Mouse (Mus musculus): ENCODE results near the gene Izumo4. TPM values are rescaled to one million over a fixed set of nuclear protein-coding genes. Genes with fewer than 3 reads are reported as not detected.
A peak's percentile ranks its signal among the peaks of the same experiment; 100 is the strongest.

The Izumo4 gene
- polyA plus RNA-seq, 1 experiment from 2014 or later = 10.5 TPM

DNA sequence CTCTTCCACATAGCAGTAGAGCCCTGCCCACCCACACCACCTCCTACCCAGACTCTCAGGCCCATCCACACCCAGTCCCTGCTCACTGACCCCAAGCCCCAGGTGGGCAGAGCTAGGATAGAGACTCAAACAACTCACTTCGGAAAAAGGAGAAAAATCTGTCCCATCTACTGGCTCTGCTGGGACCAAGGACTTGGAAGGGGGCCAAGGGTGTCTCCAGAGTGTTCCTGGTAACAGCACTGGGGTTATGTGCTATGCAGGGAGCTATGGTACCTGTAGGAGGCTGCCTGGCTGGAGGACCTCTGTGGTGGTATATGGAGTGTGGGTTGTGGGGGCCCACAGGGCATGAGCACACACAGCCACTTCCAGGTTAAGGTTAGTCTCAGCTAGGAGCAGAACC is 15.3 kb downstream of the Izumo4 start:
- no peak overlapping the region for H3K27ac ChIP-seq (replicated peaks)
- 90% methylated on average over 1 of the region's 1 CpGs for WGBS
- H3K4me3 ChIP-seq = 0 out of 2 replicates have a peak overlapping the region, but pooled peaks have one; percentile 1
- H3K36me3 ChIP-seq (replicated peaks) = peaks cover 100% of the 10 kb centered on the region
- no peaks in the 10 kb centered on the region for H3K27me3 ChIP-seq (replicated peaks; ENCODE audit: low read depth, poor library complexity, severe bottlenecking)
- H3K4me1 ChIP-seq = no peaks in the 10 kb centered on the region
- no peak for DNase-seq (ENCODE audit: low spot score)
- H3K9me3 ChIP-seq = no peaks in the 10 kb centered on the region

DNA sequence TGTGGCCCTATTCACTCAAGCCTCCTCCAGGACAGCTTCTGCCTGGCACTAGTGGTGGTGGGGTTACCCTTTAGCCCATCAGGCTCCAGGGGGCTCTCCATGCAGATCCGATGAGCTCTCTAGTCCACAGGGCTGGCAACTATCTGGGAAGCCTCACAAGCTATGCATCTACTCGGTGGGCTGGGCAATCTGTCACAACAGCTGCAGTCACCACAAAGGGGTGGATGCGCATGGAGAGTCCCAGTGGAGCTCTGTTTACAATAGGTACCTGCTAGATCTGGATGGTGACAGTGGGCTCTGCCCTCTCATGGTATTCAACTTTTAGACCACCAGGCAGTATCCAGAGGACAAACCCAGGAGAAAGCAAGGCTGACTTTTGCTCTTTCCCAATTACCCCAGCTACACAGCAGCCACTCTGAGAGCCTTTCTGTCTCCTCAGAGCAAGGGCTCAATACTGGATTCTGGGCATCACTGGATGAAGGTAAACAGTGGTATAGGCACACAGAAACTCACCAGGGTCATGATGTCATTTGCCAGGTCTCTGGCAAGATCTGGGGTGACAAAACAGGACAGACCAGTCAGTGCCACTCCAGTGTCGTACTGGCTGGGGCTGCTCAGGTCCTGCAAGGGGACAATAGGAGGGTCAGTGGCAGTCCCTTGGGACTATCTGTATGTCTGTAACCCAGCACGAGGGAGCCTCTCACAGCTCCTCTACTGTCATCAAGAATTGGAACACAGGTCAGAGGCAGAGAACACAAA is 25.6 kb downstream of the Izumo4 start:
- H3K36me3 ChIP-seq (replicated peaks) = peaks cover 100% of the 10 kb centered on the region
- 89% methylated on average over 5 of the region's 5 CpGs for WGBS
- H3K9me3 ChIP-seq = no peaks in the 10 kb centered on the region

DNA sequence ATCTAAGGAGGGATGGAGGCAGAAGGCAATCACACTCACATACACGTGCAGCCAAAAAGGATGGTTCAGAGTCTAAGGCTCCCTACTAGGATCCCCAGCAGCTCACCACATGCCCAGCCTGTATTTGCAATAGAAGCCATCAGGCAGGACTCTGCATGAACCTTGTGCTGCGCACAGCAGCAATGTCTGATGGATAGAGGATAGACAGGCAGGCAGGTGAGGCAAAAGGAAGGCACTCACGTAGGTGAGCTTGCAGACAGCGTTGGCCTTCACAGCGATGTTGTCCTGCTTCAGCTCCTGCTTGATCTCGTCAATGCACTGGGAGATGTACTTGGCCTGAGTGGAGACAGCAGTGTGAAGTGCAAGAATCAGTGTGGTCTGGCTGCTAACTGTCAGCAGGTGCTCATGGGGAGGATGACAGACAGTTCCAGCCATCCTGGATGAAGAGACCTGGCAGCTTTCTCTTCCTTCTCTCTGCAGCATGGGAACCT is 30.7 kb downstream of the Izumo4 start:
- Histone ChIP-seq H3K27ac (replicated peaks) (no peak overlapping the region), H3K4me1 (no peaks in the 10 kb centered on the region), H3K4me3 (no peak overlapping the region), H3K36me3 (replicated peaks) (peaks cover 94% of the 10 kb centered on the region), H3K27me3 (replicated peaks; ENCODE audit: low read depth, poor library complexity, severe bottlenecking) (no peaks in the 10 kb centered on the region), H3K9me3 (no peaks in the 10 kb centered on the region)
- 95% methylated on average over 6 of the region's 6 CpGs for WGBS
- no peak for DNase-seq (ENCODE audit: low spot score)

More for the DNA sequence above, 25.6 kb downstream of the Izumo4 start:
- DNase-seq (ENCODE audit: low spot score) = no peak
- H3K27ac ChIP-seq (replicated peaks) = no peak overlapping the region
- H3K27me3 ChIP-seq (replicated peaks; ENCODE audit: low read depth, poor library complexity, severe bottlenecking) = no peaks in the 10 kb centered on the region
- no peak overlapping the region for H3K4me3 ChIP-seq
- H3K4me1 ChIP-seq = no peaks in the 10 kb centered on the region

DNA sequence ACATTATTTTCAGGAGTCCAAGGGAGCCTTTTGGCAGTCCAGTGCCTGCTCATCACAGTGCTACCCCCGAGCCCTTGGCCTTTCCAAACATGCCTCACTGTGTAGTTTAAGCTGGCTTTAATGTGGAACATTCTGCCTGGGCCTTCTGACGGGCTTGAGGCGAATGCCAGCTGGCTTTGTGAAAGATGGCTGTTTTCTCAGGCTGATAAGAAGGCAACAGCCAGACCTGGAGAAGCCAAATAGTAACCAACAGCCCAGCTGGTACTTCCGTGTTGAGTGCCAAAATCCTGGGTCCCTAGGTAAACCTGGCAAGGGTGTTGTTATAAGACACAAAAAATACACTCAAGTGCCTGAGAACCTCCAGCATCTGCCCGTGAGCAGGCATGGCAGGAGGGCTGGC is 34.7 kb downstream of the Izumo4 start:
- H3K4me3 ChIP-seq = no peak overlapping the region
- H3K27ac ChIP-seq (replicated peaks) = no peak overlapping the region
- no peak for DNase-seq (ENCODE audit: low spot score)
- H3K27me3 ChIP-seq (replicated peaks; ENCODE audit: low read depth, poor library complexity, severe bottlenecking) = no peaks in the 10 kb centered on the region
- peaks cover 78% of the 10 kb centered on the region for H3K36me3 ChIP-seq (replicated peaks)
- peaks cover 19% of the 10 kb centered on the region for H3K4me1 ChIP-seq
- 86% methylated on average over 5 of the region's 5 CpGs for WGBS
- no peaks in the 10 kb centered on the region for H3K9me3 ChIP-seq

DNA sequence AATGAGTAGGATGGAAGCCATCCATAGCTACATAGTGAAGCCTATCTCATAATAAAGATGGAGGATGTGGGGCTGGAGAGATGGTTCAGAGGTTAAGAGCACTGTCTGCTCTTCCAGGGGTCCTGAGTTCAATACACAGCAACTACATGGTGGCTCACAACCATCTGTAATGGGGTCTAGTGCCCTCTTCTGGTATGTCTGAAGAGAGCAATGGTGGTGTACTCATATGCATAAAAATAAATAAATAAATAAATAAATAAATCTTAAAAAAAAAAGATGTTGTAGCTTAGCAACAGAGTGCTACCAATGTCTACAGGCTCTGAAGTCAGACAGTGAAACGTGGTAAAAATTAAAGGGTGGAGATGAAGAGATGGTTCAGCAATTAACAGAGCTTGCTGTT is 36.7 kb downstream of the Izumo4 start:
- peaks cover 25% of the 10 kb centered on the region for H3K4me1 ChIP-seq
- no peak overlapping the region for H3K27ac ChIP-seq (replicated peaks)
- H3K36me3 ChIP-seq (replicated peaks) = peaks cover 59% of the 10 kb centered on the region
- no peak overlapping the region for H3K4me3 ChIP-seq
- no peaks in the 10 kb centered on the region for H3K27me3 ChIP-seq (replicated peaks; ENCODE audit: low read depth, poor library complexity, severe bottlenecking)
- H3K9me3 ChIP-seq = no peaks in the 10 kb centered on the region
- WGBS = 75% methylated on average over 1 of the region's 1 CpGs
- no peak for DNase-seq (ENCODE audit: low spot score)

DNA sequence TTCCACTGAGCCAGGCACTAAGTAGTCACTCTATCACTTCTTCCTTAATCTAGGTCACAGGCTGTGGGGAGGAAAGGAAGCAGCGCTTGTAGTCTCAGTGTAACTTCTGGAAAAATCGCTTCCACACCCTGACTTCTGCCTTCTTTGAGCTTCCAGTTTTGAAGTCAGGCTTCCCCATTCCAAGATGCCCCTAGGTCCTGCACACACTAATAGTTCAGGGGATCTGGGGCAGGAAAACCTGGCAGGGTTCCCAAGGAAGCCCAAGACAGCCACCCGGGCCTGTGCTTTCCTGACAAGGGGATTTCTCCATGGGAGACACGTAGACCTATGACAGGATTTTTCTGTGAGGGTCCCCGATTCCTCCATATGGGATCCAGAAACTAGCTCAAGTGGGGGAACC is 39.2 kb downstream of the Izumo4 start:
- WGBS = 38% methylated on average over 5 of the region's 5 CpGs
- DNase-seq (ENCODE audit: low spot score) = no peak
- Histone ChIP-seq H3K4me1 (peaks cover 32% of the 10 kb centered on the region), H3K9me3 (no peaks in the 10 kb centered on the region), H3K27me3 (replicated peaks; ENCODE audit: low read depth, poor library complexity, severe bottlenecking) (no peaks in the 10 kb centered on the region), H3K4me3 (peak overlapping the region; percentile 79), H3K27ac (replicated peaks) (peak overlapping the region; percentile 92), H3K36me3 (replicated peaks) (peaks cover 36% of the 10 kb centered on the region)

DNA sequence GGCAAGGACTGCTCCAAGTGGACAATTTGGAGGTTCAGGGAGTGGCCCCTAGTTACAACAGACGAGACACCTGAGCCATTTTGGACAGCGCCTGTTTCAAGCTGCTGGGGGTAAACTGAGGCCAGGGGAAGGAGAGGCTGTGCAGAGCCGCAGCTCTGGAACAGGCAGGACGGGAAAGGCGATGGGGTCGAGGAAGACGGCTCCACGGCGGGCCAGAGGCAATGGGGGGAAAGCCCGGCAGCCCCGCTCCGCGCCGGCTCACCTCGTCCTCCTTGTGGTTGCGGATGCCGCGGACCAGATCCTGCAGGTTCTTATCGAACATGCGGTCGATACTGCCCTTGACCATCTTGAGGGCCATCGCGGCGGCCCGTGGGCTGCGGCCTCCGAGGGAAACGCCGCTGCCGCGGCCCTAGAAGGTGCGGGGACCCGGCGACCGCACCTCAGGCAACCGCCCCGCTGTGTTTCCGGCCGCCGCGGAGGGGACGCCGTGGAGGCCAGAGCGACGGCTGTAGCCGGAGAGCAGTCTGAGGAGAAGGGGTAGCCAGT is 39.7 kb downstream of the Izumo4 start:
- H3K27ac ChIP-seq (replicated peaks) = peak overlapping the region; percentile 92
- H3K4me3 ChIP-seq = peak overlapping the region; percentile 79
- no peaks in the 10 kb centered on the region for H3K9me3 ChIP-seq
- peaks cover 32% of the 10 kb centered on the region for H3K4me1 ChIP-seq
- no peak for DNase-seq (ENCODE audit: low spot score)
- no peaks in the 10 kb centered on the region for H3K27me3 ChIP-seq (replicated peaks; ENCODE audit: low read depth, poor library complexity, severe bottlenecking)
- peaks cover 32% of the 10 kb centered on the region for H3K36me3 ChIP-seq (replicated peaks)
- under 1% methylated on average over 46 of the region's 46 CpGs for WGBS

DNA sequence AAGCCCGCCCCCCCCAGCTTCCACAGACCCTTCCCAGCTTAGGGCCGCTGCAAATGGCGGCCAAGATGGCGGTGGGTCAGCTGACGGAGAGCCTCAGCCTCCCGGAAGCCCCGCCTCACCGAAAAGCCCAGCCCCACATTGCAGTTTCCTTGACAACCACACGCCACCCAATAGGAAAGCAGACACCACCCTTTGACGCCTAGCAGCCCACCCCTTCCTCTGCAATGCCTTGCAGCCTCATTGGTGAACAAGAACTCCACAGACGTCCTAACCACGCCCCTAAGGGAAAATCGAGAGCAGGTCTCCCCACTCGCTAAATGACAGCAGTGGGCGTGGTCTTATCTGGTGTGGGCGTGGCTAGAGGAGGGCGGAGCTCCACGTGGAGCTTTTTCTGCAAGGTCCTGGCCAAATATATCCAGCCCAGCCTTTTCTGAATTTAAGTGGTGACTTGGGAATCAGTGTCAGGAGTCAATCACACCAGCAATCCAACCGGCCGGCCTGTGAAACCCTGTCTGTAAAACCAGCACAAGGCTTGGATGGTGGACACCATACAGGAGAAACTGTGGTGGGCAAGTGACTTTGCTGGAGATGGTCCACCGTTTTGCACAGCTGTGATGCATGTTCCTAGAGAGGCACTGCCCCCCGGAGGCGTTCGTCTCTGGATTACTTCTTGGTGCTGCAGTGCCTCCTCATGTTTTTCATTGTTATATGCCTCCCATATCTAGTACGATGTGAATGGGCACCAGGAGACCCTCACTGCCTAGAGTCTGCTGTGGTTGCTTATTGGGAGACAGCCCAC is 40.4 kb downstream of the Izumo4 start, which contains the start of gene Ap3d1:
Gene Ap3d1 (minus strand): TSS at position 85 of the 799 bp plus-strand sequence.
- no peaks in the 10 kb centered on the region for H3K9me3 ChIP-seq
- peak within 1 kb of the TSS; percentile 92 for H3K27ac ChIP-seq (replicated peaks)
- WGBS = 2% methylated on average over 25 of the region's 25 CpGs
- peak; percentile 98 for DNase-seq (ENCODE audit: low spot score)
- H3K27me3 ChIP-seq (replicated peaks; ENCODE audit: low read depth, poor library complexity, severe bottlenecking) = no peaks in the 10 kb centered on the region
- peak within 1 kb of the TSS; percentile 79 for H3K4me3 ChIP-seq
- peaks cover 32% of the 10 kb centered on the region for H3K4me1 ChIP-seq
- peaks cover 25% of the 10 kb centered on the region for H3K36me3 ChIP-seq (replicated peaks)

DNA sequence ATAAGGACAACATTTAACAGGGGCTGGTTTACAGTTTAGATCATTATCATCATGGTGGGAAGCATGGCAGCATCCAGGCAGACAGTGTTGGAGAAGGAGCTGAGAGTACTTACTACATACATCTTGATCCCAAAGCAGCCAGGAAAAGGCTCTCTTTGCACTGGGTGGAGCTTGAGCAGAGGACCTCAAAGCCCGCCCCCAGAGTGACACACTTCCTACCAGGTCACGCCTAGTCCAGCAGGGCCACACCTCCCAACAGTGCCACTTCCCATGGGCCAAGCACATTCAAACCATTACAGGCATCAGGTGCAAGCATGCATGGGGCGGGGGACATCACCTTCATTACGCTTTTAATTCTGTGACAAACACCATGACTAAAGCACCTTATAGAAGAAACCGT is 42.3 kb downstream of the Izumo4 start:
- WGBS = 40% methylated on average over 5 of the region's 5 CpGs
- no peaks in the 10 kb centered on the region for H3K9me3 ChIP-seq
- peak; percentile 19 for DNase-seq (ENCODE audit: low spot score)
- no peak overlapping the region for H3K4me3 ChIP-seq
- H3K27me3 ChIP-seq (replicated peaks; ENCODE audit: low read depth, poor library complexity, severe bottlenecking) = no peaks in the 10 kb centered on the region
- H3K36me3 ChIP-seq (replicated peaks) = peaks cover 13% of the 10 kb centered on the region; the same call in 1 of the 2 replicates
- H3K4me1 ChIP-seq = peaks cover 36% of the 10 kb centered on the region
- no peak overlapping the region for H3K27ac ChIP-seq (replicated peaks)

DNA sequence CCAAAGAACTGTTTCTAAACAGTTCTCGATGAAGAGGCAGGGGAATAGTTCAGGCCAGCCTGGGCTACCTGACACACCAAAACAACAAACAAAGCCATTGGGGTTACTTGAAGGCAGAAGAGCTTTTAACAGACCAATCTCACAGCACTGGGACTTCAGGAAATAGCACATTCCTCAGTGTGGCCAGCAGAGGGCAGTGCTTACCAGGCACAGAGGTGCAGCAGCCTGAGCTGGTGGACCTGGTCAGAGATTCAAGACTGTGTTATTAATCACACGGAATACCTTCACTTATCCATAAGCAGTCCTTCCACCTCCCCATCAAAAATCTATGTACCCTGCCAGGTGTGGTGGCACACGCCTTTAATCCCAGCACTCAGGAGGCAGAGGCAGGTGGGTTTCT is 45.4 kb downstream of the Izumo4 start:
- Histone ChIP-seq H3K9me3 (no peaks in the 10 kb centered on the region), H3K27ac (replicated peaks) (no peak overlapping the region), H3K36me3 (replicated peaks) (no peaks in the 10 kb centered on the region), H3K27me3 (replicated peaks; ENCODE audit: low read depth, poor library complexity, severe bottlenecking) (no peaks in the 10 kb centered on the region), H3K4me1 (peaks cover 29% of the 10 kb centered on the region), H3K4me3 (no peak overlapping the region)
- DNase-seq (ENCODE audit: low spot score) = peak; percentile 82
- 15% methylated on average over 3 of the region's 3 CpGs for WGBS

DNA sequence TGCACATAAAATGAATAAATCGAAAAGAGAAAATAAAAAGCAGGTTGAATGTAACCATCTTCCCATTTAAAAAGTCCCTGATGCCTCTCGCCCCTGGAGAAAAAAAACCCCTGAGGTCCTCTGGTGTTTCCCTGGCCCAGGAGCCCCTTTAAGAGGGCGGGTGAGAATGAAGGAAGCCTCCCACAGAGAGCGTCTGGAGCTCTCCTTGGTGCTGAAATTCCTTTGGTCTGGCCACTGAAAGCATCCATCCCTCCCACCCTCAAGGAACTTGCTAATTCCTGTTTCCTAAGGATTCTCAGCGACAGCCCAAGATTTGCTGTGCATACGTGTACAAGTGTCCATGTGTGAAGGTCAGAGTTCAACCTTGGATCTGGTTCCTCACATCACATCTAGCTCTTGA is 46.6 kb downstream of the Izumo4 start:
- Histone ChIP-seq H3K4me3 (no peak overlapping the region), H3K4me1 (peaks cover 26% of the 10 kb centered on the region), H3K36me3 (replicated peaks) (no peaks in the 10 kb centered on the region), H3K27ac (replicated peaks) (no peak overlapping the region), H3K9me3 (no peaks in the 10 kb centered on the region), H3K27me3 (replicated peaks; ENCODE audit: low read depth, poor library complexity, severe bottlenecking) (no peaks in the 10 kb centered on the region)
- WGBS = 9% methylated on average over 6 of the region's 6 CpGs
- peak; percentile 77 for DNase-seq (ENCODE audit: low spot score)

DNA sequence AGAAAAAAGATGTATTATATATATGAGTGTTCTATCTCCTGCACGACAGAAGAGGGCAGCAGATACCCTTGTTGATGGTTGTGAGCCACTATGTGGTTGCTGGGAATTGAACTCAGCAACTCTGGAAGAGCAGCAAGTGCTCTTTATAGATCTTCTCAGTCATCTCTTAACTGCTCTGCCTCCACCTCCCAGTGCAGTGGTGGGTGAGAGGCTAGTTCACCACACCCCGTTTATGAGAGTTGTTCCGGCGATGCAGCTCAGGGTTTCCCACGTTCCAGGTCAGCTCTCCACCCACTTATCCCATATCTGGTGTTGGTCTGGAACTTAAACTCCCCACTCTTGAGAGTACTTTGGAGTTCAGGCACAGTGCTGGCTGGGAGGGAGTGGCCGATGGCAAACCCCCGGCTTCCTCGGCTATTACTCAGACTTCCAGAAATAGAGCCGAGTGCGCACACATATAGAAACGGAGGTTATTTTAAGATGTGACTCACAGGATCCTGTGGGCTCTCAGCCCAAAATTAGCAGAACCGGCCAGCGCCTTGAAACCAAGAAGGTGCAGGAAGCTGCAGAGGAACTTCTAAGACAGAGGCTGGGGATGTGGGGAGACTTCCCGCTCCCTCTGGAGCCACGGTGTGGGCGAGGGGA is 49.3 kb downstream of the Izumo4 start:
- WGBS = 14% methylated on average over 16 of the region's 16 CpGs
- Histone ChIP-seq H3K36me3 (replicated peaks) (no peaks in the 10 kb centered on the region), H3K27ac (replicated peaks) (no peak overlapping the region; the same call in 1 of the 2 replicates), H3K9me3 (no peaks in the 10 kb centered on the region), H3K4me3 (peak overlapping the region; percentile 48), H3K4me1 (peaks cover 35% of the 10 kb centered on the region), H3K27me3 (replicated peaks; ENCODE audit: low read depth, poor library complexity, severe bottlenecking) (no peaks in the 10 kb centered on the region)
- no peak for DNase-seq (ENCODE audit: low spot score)

Data from embryonic facial prominence, embryonic 10.5 days (tissue).